12 mouse cellular contexts compared by ENCODE assay signal in genomic region chr7:133047287-133047686, GRCm38 (mm10).
DNase-seq lines count a peak whose midpoint lies in the region; ATAC-seq lines count a peak whose summit lies in the region.
"Had no signal": no experiment of that assay in that cellular context is flagged by ENCODE, and none has a peak within 500 bp of the region (broad histone marks: within the 10 kb centered on the region; RNA-seq: fewer than 3 reads in every experiment).

No protein-coding gene starts in this region.

- H3K9me3 ChIP-seq in intestine, embryonic 15.5 days: no peaks in the 10 kb centered on the region

- ATAC-seq in common myeloid progenitor, adult 5-6 weeks (replicated peaks; ENCODE audit: low read depth, poor library complexity, severe bottlenecking): peak; percentile 36; the same call in 1 of the 2 replicates
- ATAC-seq in intestine, embryonic 15.5 days: 0 out of 2 replicates have a peak, but pooled peaks have one; percentile 23
- ATAC-seq: forebrain, postnatal 0 days had no signal

- WGBS in intestine, embryonic 15.5 days: 51% methylated on average over 4 of the region's 4 CpGs
- 41% methylated on average over 4 of the region's 4 CpGs for WGBS in macrophage (ENCODE audit: missing documents)

- H3K27ac ChIP-seq in intestine, embryonic 15.5 days: no peak overlapping the region
- H3K27ac ChIP-seq in macrophage: peak overlapping the region; percentile 88

- peaks cover 91% of the 10 kb centered on the region for H3K79me2 ChIP-seq in macrophage (ENCODE audit: inconsistent target)

- H3K4me3 ChIP-seq in intestine, embryonic 15.5 days (replicated peaks): no peak overlapping the region
- no peak overlapping the region for H3K4me3 ChIP-seq in macrophage (ENCODE audit: inconsistent target)
- H3K4me3 ChIP-seq: myocyte had no signal

- H3K27me3 ChIP-seq in intestine, embryonic 15.5 days (replicated peaks): no peaks in the 10 kb centered on the region

- 0 out of 2 replicates have a peak, but pooled peaks cover 3% of the 10 kb centered on the region for H3K36me3 ChIP-seq in intestine, embryonic 15.5 days
- H3K36me3 ChIP-seq in macrophage (ENCODE audit: inconsistent target): no peaks in the 10 kb centered on the region

- peak; percentile 38 to 66 for DNase-seq in kidney, postnatal 25 days
- DNase-seq in kidney, adult 18-20 months: no peak
- DNase-seq in spleen, postnatal 4 days (ENCODE audit: low spot score in 2 of 2): no peak
- no peak for DNase-seq in testis, postnatal 10 days (ENCODE audit: low spot score)
- no peak for DNase-seq in adrenal gland, adult (ENCODE audit: inconsistent age in 2 of 2, low spot score in 1 of 2)
- DNase-seq: cerebellum, postnatal 25 days; forebrain, postnatal 0 days; kidney, adult 8-10 months had no signal

- peaks cover 62% of the 10 kb centered on the region for H3K4me1 ChIP-seq in intestine, embryonic 15.5 days (replicated peaks)

- H3K4me2 ChIP-seq in intestine, embryonic 15.5 days (replicated peaks): no peak overlapping the region

- no peak overlapping the region for H3K9ac ChIP-seq in intestine, embryonic 15.5 days
- H3K9ac ChIP-seq: forebrain, postnatal 0 days had no signal

Comparison
In these comparisons a context has a peak if more than half of its experiments do, and no peak if none do; other contexts are left out.
1. DNase-seq: peak in kidney, postnatal 25 days (2 of 2); none in kidney, adult 18-20 months (single experiment), spleen, postnatal 4 days (0 of 2), testis, postnatal 10 days (single experiment) and adrenal gland, adult (0 of 2).